Mouse (Mus musculus): ENCODE results near the gene 4930444G20Rik.
"Not testable (repeated sequence)": the region's sequence is repeated elsewhere in the genome, so short reads cannot be mapped to it uniquely, and the experiment has no call there.

4930444G20Rik gene

DNA sequence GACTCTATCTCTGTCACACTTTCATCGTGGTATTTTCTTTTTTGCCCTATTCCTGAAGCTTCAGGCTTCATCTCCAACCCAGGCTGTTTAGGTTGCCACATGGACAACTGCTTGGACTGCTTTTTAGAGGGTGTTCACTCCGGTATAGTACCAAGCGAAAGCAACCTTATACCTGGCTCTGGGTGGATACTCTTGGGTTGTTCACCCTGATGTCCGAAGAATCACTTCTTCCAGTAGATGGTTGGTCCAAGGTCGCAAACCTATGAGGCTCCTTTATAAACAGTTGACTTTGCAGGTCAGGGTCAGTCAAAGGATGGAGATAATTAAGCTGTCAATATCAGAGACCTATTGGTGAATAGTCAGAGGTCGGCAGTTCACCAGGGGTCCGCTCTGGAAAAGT lies at the start of gene 4930444G20Rik:
4930444G20Rik (minus strand) TSS at position 101 of the 400 bp plus-strand sequence.
- DNase-seq, result not testable (repeated sequence)

DNA sequence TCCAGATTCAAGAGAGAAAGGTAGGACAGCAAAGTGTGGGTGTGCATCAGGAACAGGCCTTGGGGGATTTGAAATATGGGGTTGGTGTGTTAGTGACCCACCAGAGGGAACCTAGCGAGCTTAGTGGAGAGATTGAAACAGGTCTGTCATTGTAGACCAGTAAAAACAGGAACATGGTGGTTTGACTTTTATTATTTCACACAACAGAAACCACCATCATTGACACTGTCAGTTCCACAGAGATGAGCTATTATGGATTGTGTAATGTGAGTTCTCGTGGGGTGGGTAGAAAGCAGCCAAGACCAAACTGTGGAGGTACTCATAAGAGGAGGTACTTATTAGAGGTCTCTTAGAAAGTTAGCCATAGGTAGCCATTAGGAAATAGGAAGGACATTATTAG lies 6.7 kb upstream of the 4930444G20Rik start:
- no peak for DNase-seq

DNA sequence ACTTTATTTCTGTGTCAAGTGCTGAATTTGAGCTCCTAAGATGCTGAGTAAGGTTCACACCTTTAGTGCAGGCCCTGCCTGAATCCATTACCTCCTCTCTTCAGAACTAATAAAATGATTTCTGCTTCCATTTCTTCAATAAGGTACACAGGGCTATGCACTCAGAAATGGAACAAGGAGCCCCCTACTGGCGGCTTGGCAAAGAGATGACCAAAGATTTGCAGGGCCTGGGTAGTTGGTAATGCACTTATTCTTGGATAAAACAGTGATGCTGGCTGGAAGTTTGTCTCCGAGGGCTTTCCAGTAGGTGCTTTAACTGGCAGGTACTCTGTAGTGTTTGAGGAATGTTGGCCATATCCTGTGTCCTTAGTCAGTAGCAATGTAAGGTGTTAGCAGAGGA lies 4.9 kb upstream of the 4930444G20Rik start:
- DNase-seq, result peak; percentile 38

DNA sequence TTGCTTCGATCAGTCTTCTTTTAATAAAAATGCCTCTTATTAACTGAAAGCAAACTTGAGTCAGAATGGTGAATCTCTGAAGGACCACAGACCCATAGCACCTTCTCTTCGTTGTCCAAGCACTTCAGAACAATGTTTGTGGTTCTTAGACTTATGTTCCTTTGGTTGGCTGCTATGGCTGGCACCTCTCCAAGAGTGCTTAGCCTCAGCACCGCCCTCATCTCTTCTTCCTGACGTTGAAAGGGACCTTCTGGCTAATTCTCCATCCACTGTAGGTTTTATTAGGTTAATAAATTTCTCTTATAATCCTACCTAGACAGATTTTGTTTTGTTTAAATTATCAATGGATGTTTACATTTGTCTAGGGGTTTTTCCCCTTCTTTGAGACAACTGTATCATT lies 2.7 kb upstream of the 4930444G20Rik start:
- no peak for DNase-seq

DNA sequence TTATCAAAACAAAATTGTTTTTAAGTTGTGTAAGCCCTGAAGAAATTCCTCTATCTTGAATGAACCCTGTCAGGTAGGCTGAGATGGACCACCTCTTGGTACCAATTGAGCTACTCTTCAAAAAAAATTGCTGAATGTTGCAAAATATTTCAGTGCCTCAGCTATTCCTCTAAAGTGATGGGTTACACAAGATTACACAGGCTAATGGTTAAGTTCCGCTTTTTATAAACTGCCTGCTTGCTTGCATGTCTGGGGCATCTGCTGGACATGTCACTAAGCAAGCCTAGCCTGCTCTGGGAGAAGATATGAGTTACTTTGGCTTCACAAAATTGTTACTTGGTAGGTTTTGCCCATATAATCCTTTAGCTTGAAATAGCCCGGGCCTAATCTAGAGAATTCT lies 2.3 kb upstream of the 4930444G20Rik start:
- DNase-seq, result no peak

DNA sequence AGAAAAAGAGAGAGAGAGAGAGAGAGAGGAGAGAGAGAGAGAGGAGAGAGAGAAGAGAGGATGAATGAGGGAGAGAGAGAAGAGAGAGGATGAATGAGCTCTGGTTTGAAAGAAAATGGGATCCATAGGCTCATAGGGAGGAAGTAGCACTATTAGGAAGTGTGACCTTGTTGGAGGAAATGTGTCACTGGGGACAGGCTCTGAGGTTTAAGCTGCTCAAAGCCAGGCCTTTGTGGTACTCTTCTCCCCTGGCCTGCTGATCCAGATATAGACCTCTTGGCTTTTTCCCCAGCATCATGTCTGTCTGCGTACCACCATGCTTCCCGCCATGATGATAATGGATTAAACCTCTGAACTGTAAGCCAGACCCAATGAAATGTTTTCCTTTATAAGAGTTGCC lies 8.5 kb downstream of the 4930444G20Rik start:
- no peak for DNase-seq

DNA sequence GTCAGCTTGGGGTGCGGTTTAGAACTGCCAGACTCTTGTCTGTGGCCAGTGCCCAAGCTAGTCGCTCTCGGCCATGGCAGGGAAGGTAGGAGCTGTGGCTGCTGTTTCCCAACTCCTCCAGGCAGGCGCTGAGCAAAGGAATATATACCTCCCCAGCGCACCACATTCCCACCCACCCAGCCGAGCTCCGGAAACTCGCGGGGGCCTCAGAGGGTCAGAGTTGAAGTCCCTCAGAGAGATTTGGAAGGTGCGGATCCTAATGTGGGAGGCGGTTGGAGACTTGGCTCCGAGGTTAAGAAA lies 8.9 kb downstream of the 4930444G20Rik start:
- peak; percentile 13 for DNase-seq

DNA sequence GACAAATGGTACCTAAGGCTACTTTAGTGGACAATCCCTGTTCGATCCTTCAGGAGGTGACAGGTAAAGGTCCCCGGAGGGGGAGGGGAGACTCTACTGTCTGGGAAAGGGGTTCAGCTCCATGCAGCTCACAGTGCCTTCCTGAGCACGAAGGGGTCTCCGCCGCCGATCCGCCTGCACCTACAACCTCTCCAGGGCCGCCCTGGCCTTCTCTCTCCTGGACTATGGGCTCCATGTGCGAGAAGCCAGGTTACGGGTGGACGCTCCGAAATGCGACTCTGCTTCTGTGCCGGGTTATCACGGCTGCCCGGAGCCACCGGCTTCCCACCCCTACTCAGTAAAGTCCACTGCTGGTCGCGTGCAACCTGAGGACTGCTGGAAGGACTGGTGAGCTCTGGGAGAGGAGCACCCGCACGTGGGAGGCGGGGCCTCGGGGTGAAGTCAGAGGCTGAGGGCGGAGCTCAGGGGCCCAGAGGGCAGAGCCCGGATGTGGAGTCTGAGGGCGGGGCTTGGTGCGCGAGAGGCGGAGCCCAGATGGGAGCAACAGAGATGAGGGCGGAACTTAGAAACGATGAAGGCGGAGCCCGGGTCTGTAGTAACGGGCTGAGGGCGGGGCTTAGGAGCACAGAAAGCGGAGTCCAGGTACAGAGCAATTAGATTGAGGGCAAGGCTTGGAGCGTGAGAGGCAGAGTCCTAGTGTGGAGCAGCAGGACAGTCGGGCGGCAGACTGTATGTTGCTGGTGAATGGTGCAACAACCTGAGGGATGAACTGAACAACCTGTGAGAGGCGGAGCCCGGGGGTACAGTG lies 9.5 kb downstream of the 4930444G20Rik start:
- peak; percentile 93 for DNase-seq

DNA sequence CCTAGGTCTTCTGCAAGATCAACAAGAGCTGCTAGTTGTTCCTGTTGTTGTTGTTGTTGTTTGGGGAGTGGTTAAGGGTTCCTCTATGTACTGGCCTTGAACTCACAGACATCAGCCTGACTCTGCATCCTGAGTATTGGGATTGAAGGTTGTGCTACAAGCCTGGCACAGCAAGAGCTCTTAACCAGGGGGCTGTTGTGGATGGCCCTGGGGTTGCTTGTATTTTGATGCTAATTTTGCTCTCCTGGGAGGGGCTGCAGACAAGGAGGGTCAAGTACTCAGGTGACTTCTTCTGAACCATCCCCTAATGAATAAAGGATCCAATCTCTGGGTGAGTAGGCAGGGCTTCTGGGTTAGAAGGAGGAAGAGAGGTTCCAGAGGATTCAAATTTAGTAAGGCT lies 12.6 kb downstream of the 4930444G20Rik start:
- DNase-seq, result no peak

DNA sequence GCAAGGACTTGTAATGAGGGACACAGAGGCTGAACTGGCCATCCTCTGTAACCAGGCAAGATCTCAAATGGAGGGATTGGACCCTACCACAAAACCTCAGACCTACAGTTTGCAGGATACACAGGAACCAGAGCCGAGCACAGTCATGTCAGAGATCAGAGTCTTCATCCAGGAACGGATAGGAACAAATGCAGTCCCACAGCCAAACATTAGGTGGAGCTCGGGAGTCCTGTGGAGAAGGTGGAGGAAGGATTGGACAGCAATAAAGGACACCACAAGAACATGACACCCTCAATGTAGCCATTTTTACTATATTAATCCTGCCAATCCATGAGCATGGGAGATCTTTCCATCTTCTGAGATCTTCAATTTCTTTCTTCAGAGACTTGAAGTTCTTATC lies 31.6 kb downstream of the 4930444G20Rik start:
- peak; percentile 68 for DNase-seq

DNA sequence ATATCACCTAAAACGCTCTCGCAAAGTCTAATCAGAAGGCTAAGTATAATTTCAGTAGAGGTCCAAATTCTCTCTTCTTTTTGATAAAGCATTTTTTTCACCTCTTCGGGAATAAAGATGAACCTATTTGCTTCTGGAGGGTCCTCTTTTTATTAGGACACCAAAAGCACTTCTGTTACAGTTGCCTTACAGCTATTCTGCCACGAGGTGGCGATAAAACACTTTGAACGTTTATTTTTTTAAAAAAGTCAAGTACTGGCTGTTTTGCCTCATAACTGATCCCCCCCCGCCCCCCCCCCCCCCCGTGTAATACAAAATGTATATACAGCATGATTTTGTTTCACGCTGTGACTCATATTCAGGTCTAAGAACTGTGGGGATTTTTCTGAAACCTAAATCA lies 33.6 kb downstream of the 4930444G20Rik start:
- peak; percentile 40 for DNase-seq

DNA sequence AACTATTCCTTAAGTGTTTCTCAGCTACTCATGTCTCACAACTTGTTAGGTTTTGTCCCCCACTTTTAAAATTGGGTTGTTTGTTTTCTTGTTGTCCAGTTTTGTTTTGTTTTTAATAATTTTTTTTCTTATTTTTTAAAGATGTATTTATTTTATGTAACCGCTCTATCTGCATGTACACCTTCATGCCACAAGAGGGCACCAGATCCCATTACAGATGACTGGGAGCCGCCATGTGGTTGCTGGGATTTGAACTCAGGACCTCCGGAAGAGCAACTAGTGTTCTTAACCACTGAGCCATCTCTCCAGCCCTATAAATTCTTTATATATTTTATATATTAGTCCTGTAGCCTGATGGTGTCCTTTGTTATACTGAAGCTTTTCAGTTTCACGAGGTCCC lies 49.3 kb downstream of the 4930444G20Rik start:
- no peak for DNase-seq

DNA sequence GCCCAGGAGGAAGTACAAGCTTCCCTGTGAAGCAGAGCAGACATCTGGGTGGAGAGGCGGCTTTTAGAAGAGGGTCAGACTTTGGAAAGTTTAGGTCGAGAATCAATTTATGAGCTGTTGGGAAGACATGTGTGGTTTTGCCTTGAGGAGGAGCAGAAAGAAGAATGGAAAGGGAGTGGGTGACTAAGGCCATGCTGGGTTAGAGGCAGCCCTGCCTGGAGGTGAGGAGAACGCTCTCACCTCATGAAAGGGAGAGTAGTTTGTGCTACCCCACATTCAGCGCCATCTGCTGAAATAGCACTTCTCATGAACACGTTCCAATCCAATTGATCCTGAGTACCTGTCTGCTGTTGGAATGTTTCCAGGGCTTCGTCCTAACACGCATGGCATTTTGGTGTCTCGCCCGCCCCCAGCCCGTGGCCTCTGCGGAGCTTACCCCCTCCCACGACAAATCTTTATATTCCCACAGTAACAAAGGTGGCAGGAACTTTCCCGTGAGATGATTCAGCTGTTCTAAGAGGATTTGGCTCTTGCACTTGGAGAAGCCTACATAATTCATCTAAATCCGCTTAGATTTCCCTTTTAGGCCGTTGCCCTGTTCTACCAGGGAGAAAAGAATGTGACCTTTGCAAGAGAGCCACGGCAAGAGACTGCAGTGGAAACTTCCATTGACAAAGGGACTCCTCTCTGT lies 50.3 kb downstream of the 4930444G20Rik start:
- no peak for DNase-seq
